Mouse (Mus musculus) cerebellum, adult 2 months (tissue): ENCODE measurements around the gene Akap1. TPM values are rescaled to one million over a fixed set of nuclear protein-coding genes. Genes with fewer than 3 reads are reported as not detected.

Source experiments
- DNase-seq, 2 experiments: peaks; one replicate each; pipeline ENCODE4 v3.0.0; 2021
- H3K27ac ChIP-seq: fragments of 200-500 bp; 2 replicates; pipeline ENCODE4 v1.5.1; 2012; ENCODE audit warnings: low read length, control low read depth, inconsistent platforms; ENCODE audit not compliant: insufficient read depth
- H3K27me3 ChIP-seq: fragments of 200-500 bp; 2 replicates; pipeline ENCODE4 v1.6.1; 2012; ENCODE audit warnings: inconsistent platforms, mild to moderate bottlenecking, low read length, moderate library complexity; ENCODE audit not compliant: control insufficient read depth, insufficient read depth
- H3K4me1 ChIP-seq: fragments of 200-500 bp; 2 replicates; pipeline ENCODE4 v1.6.1; 2011; ENCODE audit warnings: low read length; ENCODE audit not compliant: control insufficient read depth, insufficient read depth
- H3K4me3 ChIP-seq: fragments of 200-500 bp; replicated peaks from 2 replicates; pipeline ENCODE3; 2011; ENCODE audit warnings: mild to moderate bottlenecking, low read depth, low read length, control low read depth; ENCODE audit not compliant: insufficient read depth
- CTCF ChIP-seq: fragments of 200-500 bp; IDR thresholded peaks from 2 replicates; pipeline ENCODE4 v1.5.1; 2011; ENCODE audit warnings: low read depth, mild to moderate bottlenecking, control low read depth, low read length, moderate library complexity, borderline replicate concordance; ENCODE audit not compliant: insufficient read depth
- POLR2A ChIP-seq: fragments of 200-500 bp; IDR thresholded peaks from 2 replicates; pipeline ENCODE4 v1.6.1; 2011; ENCODE audit warnings: low read length, control low read depth, borderline replicate concordance; ENCODE audit not compliant: insufficient read depth
- WGBS: fragments of 180-500 bp; shearing (Covaris S2); methylation state at CpG from one replicate; pipeline ENCODE4 v1.1.7; 2018; 5-methylcytosine and 5-hydroxymethylcytosine counted together
- polyA plus RNA-seq: library from polyadenylated mRNA; depleted of rRNA; stranded (reverse); fragments of >200 nt; gene quantifications from 2 replicates; pipeline ENCODE4 v1.2.3, GENCODE M21; 2012; rRNA removed

Gene Akap1
- polyA plus RNA-seq, 1 experiment, result 41.5 TPM

GRCm38 (mm10) chr11:88820253-88820652, 44.1 kb downstream of the Akap1 start:
- no peak for DNase-seq
- no peaks in the 10 kb centered on the region for H3K27me3 ChIP-seq
- H3K27ac ChIP-seq, result no peak overlapping the region
- H3K4me1 ChIP-seq, result no peaks in the 10 kb centered on the region
- 58% methylated on average over 6 of the region's 6 CpGs for WGBS
- TF ChIP-seq POLR2A (no peak), CTCF (no peak)
- H3K4me3 ChIP-seq, result no peak overlapping the region

GRCm38 (mm10) chr11:88817061-88817460, 47.3 kb downstream of the Akap1 start:
- H3K4me3 ChIP-seq, result no peak overlapping the region
- H3K4me1 ChIP-seq, result no peaks in the 10 kb centered on the region
- H3K27ac ChIP-seq, result no peak overlapping the region
- WGBS, result 78% methylated on average over 5 of the region's 5 CpGs
- no peak for DNase-seq
- TF ChIP-seq POLR2A (no peak), CTCF (no peak)
- no peaks in the 10 kb centered on the region for H3K27me3 ChIP-seq

GRCm38 (mm10) chr11:88803231-88804010, 61.0 kb downstream of the Akap1 start:
- Histone ChIP-seq H3K4me3 (no peak overlapping the region), H3K27ac (no peak overlapping the region), H3K4me1 (no peaks in the 10 kb centered on the region), H3K27me3 (no peaks in the 10 kb centered on the region)
- DNase-seq, result no peak
- whole genome bisulfite sequencing, result 68% methylated on average over 31 of the region's 31 CpGs
- TF ChIP-seq CTCF, result no peak
- TF ChIP-seq POLR2A, result no peak

GRCm38 (mm10) chr11:88796207-88796606, 68.2 kb downstream of the Akap1 start:
- H3K4me3 ChIP-seq, result no peak overlapping the region
- WGBS, result 94% methylated on average over 8 of the region's 8 CpGs
- H3K4me1 ChIP-seq, result no peaks in the 10 kb centered on the region
- H3K27me3 ChIP-seq, result no peaks in the 10 kb centered on the region
- DNase-seq, result no peak
- no peak for TF ChIP-seq CTCF
- TF ChIP-seq POLR2A, result no peak
- H3K27ac ChIP-seq, result no peak overlapping the region

GRCm38 (mm10) chr11:88789893-88790292, 74.5 kb downstream of the Akap1 start:
- no peak for DNase-seq
- H3K4me3 ChIP-seq, result no peak overlapping the region
- no peaks in the 10 kb centered on the region for H3K4me1 ChIP-seq
- no peak overlapping the region for H3K27ac ChIP-seq
- TF ChIP-seq CTCF (no peak), POLR2A (no peak)
- WGBS, result 66% methylated on average over 2 of the region's 2 CpGs
- H3K27me3 ChIP-seq, result no peaks in the 10 kb centered on the region

GRCm38 (mm10) chr11:88786816-88787215, 77.6 kb downstream of the Akap1 start:
- H3K4me1 ChIP-seq, result no peaks in the 10 kb centered on the region
- no peak for TF ChIP-seq POLR2A
- TF ChIP-seq CTCF, result no peak
- H3K4me3 ChIP-seq, result no peak overlapping the region
- H3K27ac ChIP-seq, result no peak overlapping the region
- WGBS, result 90% methylated on average over 7 of the region's 7 CpGs
- H3K27me3 ChIP-seq, result no peaks in the 10 kb centered on the region
- no peak for DNase-seq

GRCm38 (mm10) chr11:88783525-88783924, 80.9 kb downstream of the Akap1 start:
- no peak overlapping the region for H3K4me3 ChIP-seq
- H3K4me1 ChIP-seq, result no peaks in the 10 kb centered on the region
- no peak for DNase-seq
- no peak for TF ChIP-seq CTCF
- TF ChIP-seq POLR2A, result no peak
- H3K27ac ChIP-seq, result no peak overlapping the region
- H3K27me3 ChIP-seq, result no peaks in the 10 kb centered on the region
- WGBS, result 91% methylated on average over 4 of the region's 4 CpGs

GRCm38 (mm10) chr11:88782531-88782930, 81.9 kb downstream of the Akap1 start:
- H3K27me3 ChIP-seq, result no peaks in the 10 kb centered on the region
- 93% methylated on average over 5 of the region's 5 CpGs for WGBS
- H3K4me3 ChIP-seq, result no peak overlapping the region
- DNase-seq, result no peak
- H3K4me1 ChIP-seq, result no peaks in the 10 kb centered on the region
- no peak for TF ChIP-seq POLR2A
- no peak for TF ChIP-seq CTCF
- no peak overlapping the region for H3K27ac ChIP-seq

Other genes with a start within 250 kb of the Akap1 start
- 87.3 and 87.5 TPM in 2 replicates for gene Msi2, start 146.1 kb downstream of the Akap1 start, polyA plus RNA-seq
- gene Scpep1, start 90.9 kb upstream of the Akap1 start, polyA plus RNA-seq, result 17.5 and 18.6 TPM in 2 replicates
- not detected in 2 replicates for gene Elobl, start 102.3 kb upstream of the Akap1 start, polyA plus RNA-seq
- gene Coil, start 105.7 kb upstream of the Akap1 start, polyA plus RNA-seq, result 22.3 and 23.5 TPM in 2 replicates
- 2.4 and 2.5 TPM in 2 replicates for gene Trim25, start 134.8 kb upstream of the Akap1 start, polyA plus RNA-seq
- 34.0 and 39.5 TPM in 2 replicates for gene Dgke, start 202.3 kb upstream of the Akap1 start, polyA plus RNA-seq
- gene Gm525, start 209.3 kb upstream of the Akap1 start, polyA plus RNA-seq, result 0.40 and 0.65 TPM in 2 replicates